Mouse (Mus musculus) midbrain, embryonic 13.5 days (tissue): ENCODE data around the gene Cacna1f. TPM values are rescaled to one million over a fixed set of nuclear protein-coding genes. Genes with fewer than 3 reads are reported as not detected.
A peak's percentile ranks its signal among the peaks of the same experiment; 100 is the strongest.

Experiments
- ATAC-seq: fragments of 200-750 bp; cut with Nextera tagmentation; 2 replicates; pipeline ENCODE4 v1.8.0; 2017; ENCODE audit warnings: mild to moderate bottlenecking, moderate TSS enrichment, moderate library complexity
- H3K27ac ChIP-seq: fragments of 300-500 bp; sonication (generic); 2 replicates; pipeline ENCODE4 v1.5.1; 2015; ENCODE audit warnings: inconsistent platforms, mild to moderate bottlenecking, moderate library complexity
- H3K27me3 ChIP-seq: fragments of 300-500 bp; sonication (generic); 2 replicates; pipeline ENCODE4 v1.6.1; 2015; ENCODE audit warnings: mild to moderate bottlenecking, inconsistent platforms
- H3K36me3 ChIP-seq: fragments of 300-500 bp; sonication (generic); 2 replicates; pipeline ENCODE4 v1.6.1; 2015; ENCODE audit warnings: mild to moderate bottlenecking, inconsistent platforms
- H3K4me1 ChIP-seq: fragments of 300-500 bp; sonication (generic); replicated peaks from 2 replicates; pipeline ENCODE4 v1.6.1; 2015; ENCODE audit warnings: inconsistent platforms
- H3K4me2 ChIP-seq: fragments of 300-500 bp; sonication (generic); replicated peaks from 2 replicates; pipeline ENCODE4 v1.6.1; 2015; ENCODE audit warnings: moderate library complexity, mild to moderate bottlenecking, inconsistent platforms
- H3K4me3 ChIP-seq: fragments of 300-500 bp; sonication (generic); replicated peaks from 2 replicates; pipeline ENCODE4 v1.5.1; 2015; ENCODE audit warnings: mild to moderate bottlenecking, inconsistent platforms
- H3K9ac ChIP-seq: fragments of 300-500 bp; sonication (generic); replicated peaks from 2 replicates; pipeline ENCODE4 v1.6.1; 2015; ENCODE audit warnings: mild to moderate bottlenecking, inconsistent platforms
- H3K9me3 ChIP-seq: fragments of 300-500 bp; sonication (generic); 2 replicates; pipeline ENCODE4 v1.6.1; 2016; ENCODE audit warnings: mild to moderate bottlenecking, inconsistent platforms
- WGBS: fragments of 180-500 bp; shearing (Covaris S2); methylation state at CpG from one replicate; pipeline ENCODE4 v1.1.7; 2015; 5-methylcytosine and 5-hydroxymethylcytosine counted together
- polyA plus RNA-seq: library from polyadenylated mRNA; unstranded; fragments of >200 nt; fragmentation: Nextera tagmentation; extraction: Ambion mirVana; gene quantifications from 2 replicates; pipeline ENCODE4 v1.2.1, GENCODE M21; 2015

Gene Cacna1f
- 0.17 TPM in 1 of 2 replicates, not detected in the other for polyA plus RNA-seq

- no peak for ATAC-seq
- Histone ChIP-seq H3K36me3 (no peaks in the 10 kb centered on the region), H3K4me3 (no peak within 1 kb of the TSS), H3K9me3 (no peaks in the 10 kb centered on the region), H3K4me2 (no peak within 1 kb of the TSS), H3K9ac (no peak within 1 kb of the TSS), H3K27ac (no peak within 1 kb of the TSS), H3K4me1 (peaks cover 10% of the 10 kb centered on the region), H3K27me3 (no peaks in the 10 kb centered on the region)
- 74% methylated on average over 6 of the region's 6 CpGs for WGBS
These were observed at the start of gene Cacna1f for GRCm38 (mm10) chrX:7606783-7607182. Gene Cacna1f, plus strand, starts transcription at chrX:7607083.

- H3K4me2 ChIP-seq: no peak overlapping the region
- H3K9ac ChIP-seq: no peak overlapping the region
- no peaks in the 10 kb centered on the region for H3K4me1 ChIP-seq
- H3K9me3 ChIP-seq: no peaks in the 10 kb centered on the region
- ATAC-seq: no peak
- H3K27ac ChIP-seq: no peak overlapping the region
- H3K4me3 ChIP-seq: no peak overlapping the region
- WGBS: 44% methylated on average over 2 of the region's 2 CpGs
- peaks cover 14% of the 10 kb centered on the region for H3K36me3 ChIP-seq
- no peaks in the 10 kb centered on the region for H3K27me3 ChIP-seq
These were observed 43.8 kb upstream of the Cacna1f start for GRCm38 (mm10) chrX:7563076-7563475.

DNA sequence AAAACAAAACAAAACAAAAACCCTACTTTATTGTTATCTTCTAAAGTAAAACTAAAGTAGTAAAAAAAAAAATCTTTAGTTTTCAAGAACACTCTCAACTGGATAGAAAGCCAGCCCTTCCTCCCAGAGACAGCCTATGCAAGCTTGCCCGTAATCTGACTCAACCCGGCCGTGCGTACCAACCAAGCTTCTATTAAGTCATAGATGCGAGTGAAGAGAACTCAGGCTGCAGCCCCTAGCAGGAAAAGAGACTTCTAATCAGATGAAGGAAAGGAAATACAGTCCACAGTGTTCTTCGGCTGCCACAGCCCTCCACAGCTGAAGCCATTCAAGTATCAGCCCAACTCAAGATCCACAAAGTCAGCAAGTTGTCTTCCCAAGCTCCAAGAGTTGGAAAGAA lies 40.5 kb upstream of the Cacna1f start:
- H3K9me3 ChIP-seq: no peaks in the 10 kb centered on the region
- no peaks in the 10 kb centered on the region for H3K36me3 ChIP-seq
- H3K4me3 ChIP-seq: no peak overlapping the region
- peaks cover 14% of the 10 kb centered on the region for H3K4me1 ChIP-seq
- H3K4me2 ChIP-seq: no peak overlapping the region
- no peak overlapping the region for H3K27ac ChIP-seq
- ATAC-seq: no peak
- H3K9ac ChIP-seq: no peak overlapping the region
- no peaks in the 10 kb centered on the region for H3K27me3 ChIP-seq
- 83% methylated on average over 6 of the region's 6 CpGs for WGBS

DNA sequence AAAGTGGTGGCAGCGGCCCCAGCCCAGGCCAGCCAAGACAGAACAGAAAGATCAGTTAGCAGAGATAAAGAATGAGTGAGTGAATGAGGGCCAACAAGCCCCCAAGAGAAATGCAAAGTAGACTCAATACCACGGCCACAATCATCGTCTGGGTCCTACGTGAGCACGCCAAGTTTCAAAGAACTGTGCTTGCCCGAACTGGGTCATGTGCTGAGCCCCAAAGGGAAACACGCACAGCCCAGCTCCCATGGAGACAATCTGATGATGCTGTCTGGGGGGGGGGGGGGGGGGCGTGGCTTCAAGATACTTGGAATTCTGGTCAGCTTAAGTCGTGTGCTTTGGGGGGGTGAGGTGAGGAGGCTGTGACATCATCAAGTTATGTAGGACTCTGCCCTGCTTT lies 39.4 kb upstream of the Cacna1f start:
- no peaks in the 10 kb centered on the region for H3K9me3 ChIP-seq
- H3K4me3 ChIP-seq: no peak overlapping the region
- 69% methylated on average over 9 of the region's 9 CpGs for WGBS
- ATAC-seq: no peak
- H3K27me3 ChIP-seq: no peaks in the 10 kb centered on the region
- H3K4me2 ChIP-seq: no peak overlapping the region
- H3K9ac ChIP-seq: no peak overlapping the region
- H3K36me3 ChIP-seq: no peaks in the 10 kb centered on the region
- no peak overlapping the region for H3K27ac ChIP-seq
- peaks cover 25% of the 10 kb centered on the region for H3K4me1 ChIP-seq

DNA sequence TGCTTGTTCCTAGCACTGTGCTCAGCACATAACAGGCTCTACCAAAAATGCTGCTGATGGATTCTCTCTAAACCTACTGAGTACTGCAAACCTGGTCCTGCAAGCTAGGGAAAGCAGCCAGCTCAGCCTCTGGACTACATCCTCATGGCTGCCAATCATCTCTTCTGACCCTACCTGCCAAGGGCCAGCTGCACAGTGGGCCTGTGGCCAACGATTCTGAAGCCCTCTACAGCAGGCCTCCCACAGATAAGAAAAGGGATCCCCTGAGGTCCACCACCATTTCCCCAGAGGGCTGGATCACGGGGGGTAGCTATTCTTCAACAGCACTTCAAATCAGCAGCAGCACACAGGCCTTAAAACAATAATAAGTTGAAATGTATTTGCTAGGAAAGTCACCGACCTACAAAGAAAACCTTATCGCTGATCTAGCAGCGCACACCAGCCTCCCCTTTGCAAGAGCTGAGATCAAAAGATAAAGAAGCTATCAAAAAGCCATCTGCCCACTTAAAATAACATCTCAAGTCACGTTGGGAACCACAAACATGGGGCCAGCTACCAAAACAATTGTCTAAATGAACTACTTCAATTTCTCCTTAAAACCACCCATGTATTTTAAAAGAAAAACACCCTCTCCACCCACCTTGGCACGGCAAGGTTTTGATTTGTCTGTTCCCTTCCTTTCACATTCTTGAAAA lies 36.3 kb upstream of the Cacna1f start:
- H3K4me1 ChIP-seq: peaks cover 34% of the 10 kb centered on the region
- H3K4me2 ChIP-seq: no peak overlapping the region
- H3K36me3 ChIP-seq: no peaks in the 10 kb centered on the region
- 71% methylated on average over 7 of the region's 7 CpGs for WGBS
- no peaks in the 10 kb centered on the region for H3K9me3 ChIP-seq
- H3K27ac ChIP-seq: no peak overlapping the region
- H3K9ac ChIP-seq: no peak overlapping the region
- no peak for ATAC-seq
- no peak overlapping the region for H3K4me3 ChIP-seq
- H3K27me3 ChIP-seq: no peaks in the 10 kb centered on the region

- 91% methylated on average over 9 of the region's 9 CpGs for WGBS
- H3K27ac ChIP-seq: no peak overlapping the region
- H3K4me3 ChIP-seq: no peak overlapping the region
- no peak for ATAC-seq
- no peaks in the 10 kb centered on the region for H3K9me3 ChIP-seq
- no peak overlapping the region for H3K9ac ChIP-seq
- H3K4me2 ChIP-seq: no peak overlapping the region
- no peaks in the 10 kb centered on the region for H3K27me3 ChIP-seq
- peaks cover 34% of the 10 kb centered on the region for H3K4me1 ChIP-seq
- no peaks in the 10 kb centered on the region for H3K36me3 ChIP-seq
These were observed 35.2 kb upstream of the Cacna1f start for GRCm38 (mm10) chrX:7571565-7572136.

DNA sequence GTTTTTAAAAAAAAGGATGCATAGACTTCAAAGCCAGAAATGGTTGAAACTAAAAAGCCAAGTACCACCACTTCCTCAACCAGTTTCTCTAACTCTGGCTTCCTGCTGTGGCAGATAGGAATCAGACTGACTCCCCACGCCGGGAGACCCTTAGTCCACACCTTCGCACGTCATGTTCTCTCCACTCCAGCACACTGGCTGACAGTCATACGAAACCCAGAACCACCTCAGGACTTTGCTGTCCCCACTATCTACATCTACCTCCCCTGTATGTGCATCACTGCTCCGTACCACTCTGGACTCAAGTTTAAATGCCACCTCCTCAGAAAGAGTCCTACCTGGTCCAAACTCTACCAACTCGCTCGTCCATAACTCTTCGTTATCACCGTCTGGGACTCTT lies 34.4 kb upstream of the Cacna1f start:
- 0 out of 2 replicates have a peak overlapping the region, but pooled peaks have one; percentile 53 for H3K4me3 ChIP-seq
- 94% methylated on average over 10 of the region's 10 CpGs for WGBS
- no peak for ATAC-seq

DNA sequence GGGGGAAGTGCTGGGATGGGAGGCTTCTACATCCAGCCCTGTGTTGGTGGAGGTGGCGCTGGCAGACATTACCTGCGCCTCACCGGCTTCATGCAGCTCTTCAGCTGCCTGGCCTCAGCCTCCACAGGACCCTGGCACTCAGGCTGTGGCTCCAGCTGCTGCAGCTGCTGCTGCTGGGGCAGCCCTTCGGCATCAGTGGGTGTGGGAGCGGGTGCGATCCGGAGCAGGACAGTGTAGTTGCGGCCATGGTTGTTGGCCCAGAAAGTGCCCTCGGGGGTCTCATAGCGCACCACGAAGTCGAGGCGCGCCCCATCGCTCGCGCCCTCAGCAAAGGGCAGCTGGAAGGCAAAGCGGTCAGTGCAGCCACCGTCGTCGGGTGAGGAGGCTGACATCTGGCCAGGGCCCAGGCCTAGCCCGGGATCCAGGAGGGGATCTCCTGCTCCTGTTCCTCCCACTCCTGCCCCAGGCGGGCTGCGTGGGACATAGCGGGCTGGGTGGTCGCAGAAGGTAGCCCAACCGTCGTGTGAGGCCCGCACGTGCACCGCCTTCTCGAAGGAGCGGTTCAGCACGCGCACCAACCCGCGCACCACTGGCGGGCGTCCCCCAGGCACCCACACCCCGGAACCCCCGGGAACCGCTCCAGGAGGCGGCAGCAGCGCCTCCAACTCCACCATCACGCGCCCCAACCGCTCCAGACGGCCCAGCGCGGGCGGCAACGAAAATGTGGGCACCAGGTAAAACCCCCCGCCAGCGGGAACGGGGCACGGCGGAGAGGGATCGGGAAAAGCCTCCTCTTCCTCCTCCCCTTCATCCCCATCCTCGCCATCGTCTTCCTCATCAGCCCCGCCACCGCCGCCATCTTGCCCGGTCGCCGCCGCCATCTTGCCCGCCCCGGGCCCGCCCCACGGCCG lies 33.5 kb upstream of the Cacna1f start, which contains the start of gene Foxp3:
TSS of gene Foxp3 (plus strand) at position 469 of the 911 bp plus-strand sequence.
- Histone ChIP-seq H3K9ac (peak within 1 kb of the TSS; percentile 77), H3K27me3 (no peaks in the 10 kb centered on the region), H3K4me1 (peaks cover 34% of the 10 kb centered on the region), H3K9me3 (no peaks in the 10 kb centered on the region), H3K36me3 (no peaks in the 10 kb centered on the region), H3K4me2 (peak within 1 kb of the TSS; percentile 62), H3K27ac (peak within 1 kb of the TSS; percentile 90), H3K4me3 (peak within 1 kb of the TSS; percentile 53)
- ATAC-seq: peak; percentile 11
- WGBS: 44% methylated on average over 55 of the region's 72 CpGs

More for the DNA sequence above, 34.4 kb upstream of the Cacna1f start:
- no peak overlapping the region for H3K9ac ChIP-seq
- no peaks in the 10 kb centered on the region for H3K9me3 ChIP-seq
- H3K4me2 ChIP-seq: peak overlapping the region; percentile 62
- no peaks in the 10 kb centered on the region for H3K27me3 ChIP-seq
- peaks cover 34% of the 10 kb centered on the region for H3K4me1 ChIP-seq
- H3K27ac ChIP-seq: no peak overlapping the region
- no peaks in the 10 kb centered on the region for H3K36me3 ChIP-seq

DNA sequence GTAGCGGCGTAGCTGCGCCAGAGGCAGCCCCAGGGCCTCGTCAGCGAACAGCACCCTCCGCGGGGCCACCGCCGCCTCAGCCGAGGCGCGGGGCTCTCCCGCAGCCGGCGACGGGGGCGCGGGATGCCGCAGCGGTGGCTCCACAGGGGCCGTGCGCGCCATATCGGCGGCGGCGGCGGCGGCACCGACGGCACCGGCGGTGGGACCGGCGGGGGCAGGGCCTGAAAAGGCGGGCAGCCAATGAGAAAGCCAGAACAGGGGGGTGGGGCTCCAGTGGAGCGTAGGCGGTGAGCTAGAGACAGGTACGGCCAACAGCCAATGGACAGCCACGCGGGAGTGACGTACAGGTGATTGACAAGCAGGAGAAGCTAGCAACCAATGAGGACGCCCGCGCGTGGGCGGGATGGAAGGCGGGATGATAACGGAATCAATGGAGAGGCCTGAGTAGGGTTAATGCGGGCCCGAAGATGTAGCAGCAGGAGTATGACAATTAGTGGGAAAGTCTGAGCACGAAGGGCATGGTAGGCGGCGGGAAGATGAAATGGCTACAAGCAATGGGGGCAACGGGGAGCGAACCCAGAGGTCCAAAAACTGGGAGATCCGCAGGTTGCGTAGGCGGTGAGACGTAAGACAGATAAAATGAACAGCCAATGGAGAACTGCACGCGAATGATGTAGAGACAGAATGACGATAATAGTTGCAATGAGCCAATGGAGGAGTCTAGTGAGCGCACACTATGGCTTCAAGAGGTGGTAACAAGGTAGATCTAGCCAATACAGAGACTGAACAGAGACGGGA lies 32.6 kb upstream of the Cacna1f start, which contains the start of gene Ppp1r3f:
TSS of gene Ppp1r3f (minus strand) at position 197 of the 798 bp plus-strand sequence.
- Histone ChIP-seq H3K4me3 (peak within 1 kb of the TSS; percentile 53), H3K4me1 (peaks cover 34% of the 10 kb centered on the region), H3K36me3 (no peaks in the 10 kb centered on the region), H3K4me2 (peak within 1 kb of the TSS; percentile 62), H3K9me3 (no peaks in the 10 kb centered on the region), H3K27me3 (no peaks in the 10 kb centered on the region), H3K27ac (peak within 1 kb of the TSS; percentile 90), H3K9ac (peak within 1 kb of the TSS; percentile 77)
- 21% methylated on average over 55 of the region's 65 CpGs for WGBS
- peak; percentile 98 for ATAC-seq

GRCm38 (mm10) chrX:7574885-7575231 lies 32.0 kb upstream of the Cacna1f start:
- Histone ChIP-seq H3K9me3 (no peaks in the 10 kb centered on the region), H3K36me3 (no peaks in the 10 kb centered on the region), H3K9ac (no peak overlapping the region; the same call in 1 of the 2 replicates), H3K4me1 (peaks cover 32% of the 10 kb centered on the region), H3K27ac (peak overlapping the region; percentile 85), H3K4me2 (peak overlapping the region; percentile 49), H3K4me3 (peak overlapping the region; percentile 53), H3K27me3 (no peaks in the 10 kb centered on the region)
- ATAC-seq: peak; percentile 8; the same call in 1 of the 2 replicates
- WGBS: 25% methylated on average over 5 of the region's 6 CpGs

DNA sequence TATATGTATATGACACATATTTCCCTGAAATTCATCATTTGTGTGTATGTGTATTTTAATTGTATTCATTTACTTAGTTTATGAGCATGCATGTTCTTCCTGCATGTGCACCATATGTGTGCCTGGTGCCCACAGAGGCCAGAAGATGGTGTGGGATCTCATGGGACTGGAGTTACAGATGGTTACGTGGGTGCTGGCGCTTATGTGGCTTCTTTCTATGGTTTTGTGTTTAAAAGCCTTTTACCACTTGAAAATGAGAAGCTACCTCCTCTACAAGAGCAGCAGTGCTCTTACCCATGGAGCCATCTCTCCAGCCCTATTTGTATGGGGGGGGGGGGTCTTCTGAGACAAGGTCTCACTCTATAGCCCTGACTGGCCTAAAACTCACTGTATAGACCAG lies 25.7 kb upstream of the Cacna1f start:
- ATAC-seq: no peak
- no peaks in the 10 kb centered on the region for H3K27me3 ChIP-seq
- no peaks in the 10 kb centered on the region for H3K4me1 ChIP-seq
- no peaks in the 10 kb centered on the region for H3K9me3 ChIP-seq
- H3K9ac ChIP-seq: no peak overlapping the region
- WGBS: 84% methylated on average over 2 of the region's 2 CpGs
- H3K4me2 ChIP-seq: no peak overlapping the region
- H3K36me3 ChIP-seq: no peaks in the 10 kb centered on the region
- H3K27ac ChIP-seq: no peak overlapping the region
- no peak overlapping the region for H3K4me3 ChIP-seq
